Mouse (Mus musculus) CH12.LX (cell line): ENCODE measurements around the gene Usp32. TPM values are rescaled to one million over a fixed set of nuclear protein-coding genes. Genes with fewer than 3 reads are reported as not detected.
A peak's percentile ranks its signal among the peaks of the same experiment; 100 is the strongest.

Source experiments
- DNase-seq: peaks from one replicate; pipeline ENCODE4 v3.0.0-alpha.2; 2013; ENCODE audit errors: extremely low read depth
- H3K27ac ChIP-seq: 2 replicates; pipeline ENCODE4 v1.5.1; 2012; ENCODE audit warnings: low read depth, mild to moderate bottlenecking, control low read depth, moderate library complexity; ENCODE audit not compliant: insufficient read depth
- H3K27me3 ChIP-seq: replicated peaks from 2 replicates; pipeline ENCODE3; 2012; ENCODE audit warnings: inconsistent platforms
- H3K36me3 ChIP-seq, 2 experiments: replicated peaks in 1 of 2; 2 replicates each; pipeline versions ENCODE3 to v1.6.1; 2012; ENCODE audit warnings: inconsistent platforms in 1 of 2, low read length in 1 of 2, mild to moderate bottlenecking in 1 of 2, mixed read lengths in 1 of 2, moderate library complexity in 1 of 2; ENCODE audit not compliant: control insufficient read depth in 1 of 2, insufficient read depth in 1 of 2
- H3K4me1 ChIP-seq, 2 experiments: 2 replicates each; pipeline ENCODE4 v1.6.1; 2012; ENCODE audit warnings: inconsistent platforms in 1 of 2, moderate library complexity in 1 of 2; ENCODE audit not compliant: insufficient read depth in 2 of 2, control insufficient read depth in 1 of 2
- H3K4me2 ChIP-seq: 2 replicates; pipeline ENCODE4 v1.6.1; 2012; ENCODE audit warnings: low read depth, mild to moderate bottlenecking, control low read depth; ENCODE audit not compliant: poor library complexity, insufficient read depth, severe bottlenecking
- H3K4me3 ChIP-seq, 3 experiments: fragments of 150-350 bp in 1 of 3; sonication (generic) in 1 of 3; replicated peaks in 1 of 3; 2 replicates each; pipeline versions ENCODE3 to v1.5.1; 2011 to 2012; ENCODE audit warnings: low read depth in 2 of 3, low read length in 2 of 3, mild to moderate bottlenecking in 2 of 3, moderate library complexity in 2 of 3, control low read depth in 1 of 3, improper control_type of control experiment in 1 of 3, inconsistent platforms in 1 of 3, mixed read lengths in 1 of 3; ENCODE audit not compliant: poor library complexity in 1 of 3
- H3K79me2 ChIP-seq: replicated peaks from 2 replicates; pipeline ENCODE4 v1.6.1; 2012; ENCODE audit warnings: mild to moderate bottlenecking, moderate library complexity; ENCODE audit not compliant: control insufficient read depth, poor library complexity, insufficient read depth, severe bottlenecking; ENCODE audit errors: extremely low read depth
- H3K9ac ChIP-seq: 2 replicates; pipeline ENCODE4 v1.6.1; 2012; ENCODE audit warnings: low read depth, mild to moderate bottlenecking, control low read depth, moderate library complexity; ENCODE audit not compliant: insufficient read depth
- H3K9me3 ChIP-seq: replicated peaks from 2 replicates; pipeline ENCODE3; 2012; ENCODE audit warnings: low read length, inconsistent platforms, mixed read lengths
- CTCF ChIP-seq, 2 experiments: IDR thresholded peaks in 1 of 2; conservative IDR thresholded peaks in 1 of 2; 2 replicates each; pipeline ENCODE4 v1.5.1; 2011 to 2012; ENCODE audit warnings: low read depth in 2 of 2, low read length in 2 of 2, improper control_type of control experiment in 1 of 2, inconsistent platforms in 1 of 2, mild to moderate bottlenecking in 1 of 2, moderate library complexity in 1 of 2
- E2F4 ChIP-seq: IDR thresholded peaks from 2 replicates; pipeline ENCODE4 v1.6.1; 2011; ENCODE audit warnings: low read depth, low read length, improper control_type of control experiment; ENCODE audit not compliant: insufficient replicate concordance
- GABPA ChIP-seq: IDR thresholded peaks from 2 replicates; pipeline ENCODE4 v1.6.1; 2012; ENCODE audit warnings: low read depth, low read length, improper control_type of control experiment, inconsistent platforms; ENCODE audit not compliant: insufficient replicate concordance
- HCFC1 ChIP-seq: IDR thresholded peaks from 2 replicates; pipeline ENCODE4 v1.6.1; 2012; ENCODE audit warnings: low read depth, mild to moderate bottlenecking, inconsistent platforms, low read length, improper control_type of control experiment
- MAFK ChIP-seq: IDR thresholded peaks from 2 replicates; pipeline ENCODE4 v1.6.1; 2011; ENCODE audit warnings: low read length, improper control_type of control experiment; ENCODE audit not compliant: insufficient replicate concordance
- SMC3 ChIP-seq: IDR thresholded peaks from 2 replicates; pipeline ENCODE4 v1.6.1; 2011; ENCODE audit warnings: low read depth, low read length, improper control_type of control experiment
- TCF12 ChIP-seq: IDR thresholded peaks from 2 replicates; pipeline ENCODE4 v1.6.1; 2014; ENCODE audit warnings: low read depth, mild to moderate bottlenecking, inconsistent platforms, low read length, improper control_type of control experiment
- ZKSCAN1 ChIP-seq: IDR thresholded peaks from 2 replicates; pipeline ENCODE4 v1.6.1; 2012; ENCODE audit warnings: low read depth, inconsistent platforms, low read length, improper control_type of control experiment, borderline replicate concordance
- ZNF384 ChIP-seq: IDR thresholded peaks from 2 replicates; pipeline ENCODE4 v1.6.1; 2012; ENCODE audit warnings: low read depth, low read length, improper control_type of control experiment, inconsistent platforms
- dilution Hi-C: fragments of 300-500 bp; cut with MboI; formaldehyde crosslinking; loops from 2 replicates; pipeline ENCODE4 v1.14.3; 2020; ENCODE audit warnings: low sequenced_read_pairs; ENCODE audit not compliant: extremely low pct_unique_long_range_greater_than_20kb, extremely low pct_ligation_motif_present
- in situ Hi-C: fragments of 300-500 bp; cut with MboI; formaldehyde crosslinking; loops from 3 replicates; pipeline ENCODE4 v1.14.3; 2019; ENCODE audit warnings: low sequenced_read_pairs, low pct_ligation_motif_present, low pct_unique_long_range_greater_than_20kb, mixed read lengths
- polyA plus RNA-seq: library from polyadenylated mRNA; unstranded; fragments of >175 nt; gene quantifications from 2 replicates; pipeline ENCODE4 v1.2.1, GENCODE M21; 2012; ENCODE audit warnings: low read depth; ENCODE audit not compliant: insufficient read length
- total RNA-seq, 2 experiments: library from RNA; depleted of rRNA; stranded (reverse); fragments of 300-350 nt in 1 of 2; fragments of >200 nt in 1 of 2; gene quantifications; 2 replicates each; pipeline ENCODE4 v1.2.3; 2012 to 2014

The Usp32 gene
- total and polyA plus RNA-seq, 3 experiments = 7.4 to 12.0 (median 11.8) TPM

DNA sequence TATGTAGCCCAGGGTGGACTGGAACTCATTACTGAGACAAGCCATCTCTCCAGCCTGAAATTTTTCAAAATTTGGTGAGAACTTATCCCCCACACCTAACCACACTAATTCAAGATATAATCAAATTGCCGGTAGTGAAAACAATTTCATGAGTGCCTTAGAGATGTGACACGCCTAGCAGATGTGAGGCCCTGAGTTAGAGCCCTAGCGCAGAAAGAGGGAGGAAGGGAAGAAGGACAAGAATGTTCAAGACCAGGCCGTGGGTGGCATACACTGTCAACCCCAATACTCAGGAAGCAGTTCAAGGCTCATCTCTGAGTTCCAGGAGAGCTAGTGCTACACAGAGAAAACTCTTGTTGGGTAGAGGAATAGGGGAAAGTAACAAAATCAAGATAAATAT is 72.1 kb downstream of the Usp32 start:
- Histone ChIP-seq H3K27ac (no peak overlapping the region), H3K4me2 (no peak overlapping the region), H3K79me2 (no peaks in the 10 kb centered on the region), H3K4me1 (no peaks in the 10 kb centered on the region), H3K9ac (no peak overlapping the region), H3K36me3 (peaks cover 2 to 19% of the 10 kb centered on the region in 2 experiments), H3K27me3 (no peaks in the 10 kb centered on the region), H3K4me3 (no peak overlapping the region), H3K9me3 (peaks cover 3% of the 10 kb centered on the region)
- DNase-seq = no peak
- TF ChIP-seq SMC3 = no peak
- no peak for TF ChIP-seq CTCF (conservative IDR thresholded peaks at IDR 0.05 in 1 of 2, IDR thresholded peaks at IDR 0.05 in 1 of 2; ENCODE audit: low read depth in 2 of 2, low read length in 2 of 2)
- no peak for TF ChIP-seq ZNF384
- TF ChIP-seq E2F4 = no peak
- TF ChIP-seq TCF12 = no peak
- dilution Hi-C loops (no loop called here), in situ Hi-C loops (no loop called here)

DNA sequence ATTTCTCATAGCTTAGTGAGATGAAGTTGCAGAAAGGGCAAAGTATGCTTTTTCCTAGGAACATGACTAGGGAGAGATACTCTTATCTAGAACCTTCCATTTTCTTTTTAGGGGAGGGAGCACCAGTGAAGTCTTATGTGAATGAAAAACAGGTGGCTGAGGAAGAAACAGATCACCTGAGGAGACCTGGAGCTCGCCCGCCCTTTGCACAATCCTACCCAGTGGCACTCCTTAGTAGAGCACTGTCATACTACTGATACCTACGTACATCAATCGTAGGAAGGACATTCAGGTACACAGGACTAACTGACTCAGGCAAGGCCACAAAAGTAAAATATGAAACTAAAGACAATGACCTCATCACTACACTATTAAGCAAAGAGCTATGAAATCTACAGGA is 81.4 kb downstream of the Usp32 start:
- TF ChIP-seq ZKSCAN1 = no peak
- no peak for TF ChIP-seq HCFC1
- no peak for DNase-seq
- Histone ChIP-seq H3K9me3 (no peaks in the 10 kb centered on the region), H3K27ac (no peak overlapping the region), H3K9ac (no peak overlapping the region), H3K4me2 (no peak overlapping the region), H3K79me2 (no peaks in the 10 kb centered on the region), H3K27me3 (no peaks in the 10 kb centered on the region), H3K36me3 (peaks cover 0 to 11% of the 10 kb centered on the region in 2 experiments), H3K4me3 (no peak overlapping the region), H3K4me1 (peaks cover 0 to 17% of the 10 kb centered on the region in 2 experiments; a peak in 2 of 4 replicates)
- in situ Hi-C loops (no loop called here), dilution Hi-C loops (no loop called here)

DNA sequence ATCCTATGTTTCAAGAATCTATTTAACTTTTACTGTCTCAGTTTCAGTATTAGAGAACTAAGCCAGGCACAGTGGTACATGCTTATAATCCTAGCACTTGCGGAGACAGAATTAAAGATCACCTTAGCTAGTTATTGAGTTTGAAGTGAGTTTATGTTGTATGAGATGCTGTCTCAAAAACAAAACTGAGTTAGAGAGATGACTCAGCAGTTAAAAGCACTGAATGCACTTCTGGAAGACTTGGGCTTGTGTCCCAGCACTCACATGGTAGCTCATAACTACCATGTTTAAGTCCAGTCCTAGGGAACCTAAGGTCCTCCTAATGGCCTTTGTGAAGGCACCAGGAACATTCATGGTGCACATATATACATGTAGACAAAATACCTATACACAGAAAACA is 82.4 kb downstream of the Usp32 start:
- H3K4me2 ChIP-seq = no peak overlapping the region
- no peak overlapping the region for H3K27ac ChIP-seq
- TF ChIP-seq MAFK (peak; percentile 58; the same call in 1 of the 2 replicates), GABPA (no peak)
- dilution Hi-C loops = no loop called here
- no peak overlapping the region for H3K9ac ChIP-seq
- DNase-seq = no peak
- H3K9me3 ChIP-seq = no peaks in the 10 kb centered on the region
- in situ Hi-C loops = no loop called here
- peaks cover 0 to 17% of the 10 kb centered on the region in 2 experiments; a peak in 2 of 4 replicates for H3K4me1 ChIP-seq
- no peak overlapping the region for H3K4me3 ChIP-seq
- H3K79me2 ChIP-seq = no peaks in the 10 kb centered on the region
- H3K36me3 ChIP-seq = peaks cover 0 to 11% of the 10 kb centered on the region in 2 experiments
- H3K27me3 ChIP-seq = no peaks in the 10 kb centered on the region
